Mouse (Mus musculus): Measurements from ENCODE around the gene A3galt2. TPM values are rescaled to one million over a fixed set of nuclear protein-coding genes. Genes with fewer than 3 reads are reported as not detected.

A3galt2 gene
- polyA plus RNA-seq, 2 experiments = 0.04 to 0.06 TPM

DNA sequence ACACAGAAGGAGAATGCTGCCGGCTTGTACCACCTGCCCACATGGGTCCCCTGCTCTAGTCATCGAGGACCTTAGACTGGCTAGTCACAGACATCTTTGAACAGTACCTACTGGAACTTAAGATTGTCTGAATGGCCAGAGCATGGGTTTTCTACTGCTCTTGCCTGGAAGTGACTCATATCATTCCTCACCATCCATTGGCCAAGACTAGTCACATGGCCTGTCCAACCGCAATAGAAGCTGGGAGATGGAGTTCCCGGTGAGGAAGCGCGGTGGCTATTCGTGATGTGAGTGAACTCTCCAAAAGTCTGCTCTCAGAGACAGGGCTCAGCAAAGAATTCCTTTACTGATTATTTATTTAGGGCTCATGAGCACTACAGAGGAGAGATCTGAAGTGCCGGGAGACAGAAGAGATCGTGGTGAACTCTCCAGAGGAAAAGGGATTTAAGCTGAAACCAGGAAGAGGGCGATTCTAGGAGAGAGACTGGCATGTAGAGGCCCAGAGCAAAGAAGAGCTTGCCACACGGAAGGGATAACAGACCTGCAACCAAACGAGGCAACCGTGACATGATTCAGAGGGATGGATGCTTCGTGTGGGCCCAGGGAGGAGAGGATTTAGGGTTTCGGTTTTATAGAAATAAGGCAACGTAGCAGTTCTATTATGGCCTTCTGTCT lies 56.4 kb downstream of the A3galt2 start:
- H3K27me3 ChIP-seq (ENCODE audit: control insufficient read depth, insufficient read depth, low read length) = no peaks in the 10 kb centered on the region
- H3K4me1 ChIP-seq (replicated peaks; ENCODE audit: control insufficient read depth in 2 of 2, insufficient read depth in 2 of 2, low read length in 1 of 2) = peaks cover 11 to 35% of the 10 kb centered on the region in 2 experiments
- TF ChIP-seq EP300 (IDR thresholded peaks at IDR 0.05; ENCODE audit: low read depth) = no peak
- peak; percentile 9; the same call in 1 of the 2 replicates for TF ChIP-seq CTCF (IDR thresholded peaks at IDR 0.05; ENCODE audit: low read depth)
- no peaks in the 10 kb centered on the region for H3K9me3 ChIP-seq (ENCODE audit: control insufficient read depth, low read length)
- ATAC-seq (ENCODE audit: insufficient read depth) (peak; percentile 79), DNase-seq (ENCODE audit: low read depth in 3 of 3, low spot score in 3 of 3) (peak; percentile 77 to 84 (median 78))
- peak overlapping the region; percentile 17 for H3K27ac ChIP-seq
- peak overlapping the region; percentile 61 for H3K9ac ChIP-seq (replicated peaks)
- H3K36me3 ChIP-seq (replicated peaks; ENCODE audit: control insufficient read depth, insufficient read depth, low read depth) = no peaks in the 10 kb centered on the region
- 12% methylated on average over 16 of the region's 16 CpGs for WGBS (ENCODE audit: insufficient replicate concordance)
- peak overlapping the region; percentile 64 to 80 for H3K4me3 ChIP-seq (ENCODE audit: insufficient read depth in 1 of 2, low read depth in 2 of 2, low read length in 2 of 2)
- peak overlapping the region; percentile 77 for H3K4me2 ChIP-seq (ENCODE audit: low read depth)

DNA sequence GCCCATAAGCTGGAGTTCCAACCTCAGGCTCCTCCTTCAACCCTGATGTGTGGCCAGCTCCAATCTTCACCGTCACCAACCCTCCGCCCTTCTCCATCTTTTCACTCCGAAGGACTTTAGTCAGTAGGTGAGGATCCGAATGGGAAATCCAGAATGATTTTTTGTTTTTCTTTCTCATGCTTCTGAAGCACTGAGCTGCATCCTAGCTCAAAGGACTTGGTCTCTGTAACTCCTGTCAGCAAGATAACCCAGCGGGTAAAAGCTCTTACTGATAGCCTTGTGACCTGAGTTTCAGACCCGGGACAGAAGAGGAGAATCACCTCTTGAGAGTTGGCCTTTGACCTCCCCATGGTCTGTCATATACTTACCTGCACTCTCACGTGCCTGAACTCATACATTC lies 61.8 kb downstream of the A3galt2 start:
- Histone ChIP-seq H3K27me3 (ENCODE audit: control insufficient read depth, insufficient read depth, low read length) (no peaks in the 10 kb centered on the region), H3K9me3 (ENCODE audit: control insufficient read depth, low read length) (no peaks in the 10 kb centered on the region), H3K4me3 (ENCODE audit: insufficient read depth in 1 of 2, low read depth in 2 of 2, low read length in 2 of 2) (no peak overlapping the region), H3K36me3 (replicated peaks; ENCODE audit: control insufficient read depth, insufficient read depth, low read depth) (no peaks in the 10 kb centered on the region), H3K9ac (replicated peaks) (no peak overlapping the region), H3K27ac (no peak overlapping the region), H3K4me1 (replicated peaks; ENCODE audit: control insufficient read depth in 2 of 2, insufficient read depth in 2 of 2, low read length in 1 of 2) (peaks cover 2 to 19% of the 10 kb centered on the region in 2 experiments; a peak in 3 of 4 replicates), H3K4me2 (ENCODE audit: low read depth) (no peak overlapping the region)
- ATAC-seq (ENCODE audit: insufficient read depth) = no peak
- TF ChIP-seq EP300 (IDR thresholded peaks at IDR 0.05; ENCODE audit: low read depth) = no peak
- TF ChIP-seq CTCF (IDR thresholded peaks at IDR 0.05; ENCODE audit: low read depth) = no peak
- WGBS (ENCODE audit: insufficient replicate concordance) = 49% methylated on average over 7 of the region's 7 CpGs
- DNase-seq (ENCODE audit: low read depth in 3 of 3, low spot score in 3 of 3) = no peak

Other genes starting within 250 kb of the A3galt2 start
- gene Zscan20, start 145.3 kb upstream of the A3galt2 start, polyA plus RNA-seq (2012; rRNA removed) = 0.57 and 0.71 TPM in 2 replicates
- gene Zscan20, start 145.3 kb upstream of the A3galt2 start, polyA plus RNA-seq (2014; fragmentation: Nextera tagmentation; extraction: Ambion mirVana) = 0.33 and 0.59 TPM in 2 replicates
- 0.75 and 0.81 TPM in 2 replicates for gene Tlr12, start 136.7 kb upstream of the A3galt2 start, polyA plus RNA-seq (2012; rRNA removed)
- 0.14 and 0.18 TPM in 2 replicates for gene Tlr12, start 136.7 kb upstream of the A3galt2 start, polyA plus RNA-seq (2014; fragmentation: Nextera tagmentation; extraction: Ambion mirVana)
- gene Phc2, start 100.7 kb upstream of the A3galt2 start, polyA plus RNA-seq (2012; rRNA removed) = 14.9 and 17.1 TPM in 2 replicates
- gene Phc2, start 100.7 kb upstream of the A3galt2 start, polyA plus RNA-seq (2014; fragmentation: Nextera tagmentation; extraction: Ambion mirVana) = 8.8 and 14.7 TPM in 2 replicates
- 7.6 and 8.2 TPM in 2 replicates for gene Zfp362, start 50.7 kb downstream of the A3galt2 start, polyA plus RNA-seq (2012; rRNA removed)
- 6.2 and 7.4 TPM in 2 replicates for gene Zfp362, start 50.7 kb downstream of the A3galt2 start, polyA plus RNA-seq (2014; fragmentation: Nextera tagmentation; extraction: Ambion mirVana)
- gene Trim62, start 128.2 kb downstream of the A3galt2 start, polyA plus RNA-seq (2012; rRNA removed) = 0.25 TPM in 2 replicates
- gene Trim62, start 128.2 kb downstream of the A3galt2 start, polyA plus RNA-seq (2014; fragmentation: Nextera tagmentation; extraction: Ambion mirVana) = 0.24 and 0.30 TPM in 2 replicates
- gene Azin2, start 207.1 kb downstream of the A3galt2 start, polyA plus RNA-seq (2012; rRNA removed) = 0.47 and 0.62 TPM in 2 replicates
- 0.27 and 0.59 TPM in 2 replicates for gene Azin2, start 207.1 kb downstream of the A3galt2 start, polyA plus RNA-seq (2014; fragmentation: Nextera tagmentation; extraction: Ambion mirVana)
- gene Ak2, start 236.6 kb downstream of the A3galt2 start, polyA plus RNA-seq (2012; rRNA removed) = 44.6 and 68.3 TPM in 2 replicates
- 94.0 and 101 TPM in 2 replicates for gene Ak2, start 236.6 kb downstream of the A3galt2 start, polyA plus RNA-seq (2014; fragmentation: Nextera tagmentation; extraction: Ambion mirVana)